Mouse (Mus musculus): ENCODE measurements at regions not wholly inside any gene's neighbourhood (a gene's known extent, or its start where the extent isn't known, plus 50 kb on each side); places are given as distances from the start of the nearest gene placed in this dataset.

DNA sequence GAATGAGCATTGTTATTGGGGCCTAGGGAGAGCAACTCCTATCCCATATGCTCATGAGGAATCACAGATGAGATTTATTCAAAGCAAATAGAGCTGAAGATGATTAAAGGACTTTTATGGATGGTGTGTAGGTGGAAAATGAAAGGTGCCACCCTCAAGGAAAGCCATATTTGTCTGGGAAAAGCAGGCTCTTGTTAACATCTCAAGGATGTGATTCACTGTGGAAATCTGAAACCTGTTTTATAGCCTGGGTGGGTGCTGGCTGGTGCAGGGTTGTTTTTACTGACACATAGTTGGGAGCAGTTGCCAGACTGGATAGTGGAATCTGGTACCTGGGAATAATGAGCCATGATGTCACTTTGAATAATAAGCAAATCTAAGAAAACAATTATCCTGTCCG, 70.7 kb upstream of the Cask start:
- Histone ChIP-seq H3K4me1 (replicated peaks; ENCODE audit: control insufficient read depth, insufficient read depth, low read length) (no peaks in the 10 kb centered on the region), H3K27ac (ENCODE audit: low read depth, low read length) (no peak overlapping the region), H3K27me3 (replicated peaks; ENCODE audit: control insufficient read depth, insufficient read depth, low read length) (no peaks in the 10 kb centered on the region), H3K4me3 (ENCODE audit: low read depth, low read length) (no peak overlapping the region), H3K9me3 (ENCODE audit: control insufficient read depth) (no peaks in the 10 kb centered on the region), H3K36me3 (ENCODE audit: control insufficient read depth, insufficient read depth) (no peaks in the 10 kb centered on the region), H3K4me2 (replicated peaks; ENCODE audit: low read depth) (no peak overlapping the region), H3K9ac (ENCODE audit: low read depth, low read length) (no peak overlapping the region)
- ATAC-seq = no peak
- no peak for TF ChIP-seq CTCF (IDR thresholded peaks at IDR 0.05; ENCODE audit: low read depth)
- whole genome bisulfite sequencing = 56% methylated on average over 1 of the region's 1 CpGs

GRCm38 (mm10) chrX:13918659-13919058, 67.5 kb upstream of the Cask start:
- TF ChIP-seq CTCF (IDR thresholded peaks at IDR 0.05; ENCODE audit: low read depth) = no peak
- no peak overlapping the region for H3K9ac ChIP-seq (ENCODE audit: low read depth, low read length)
- H3K4me1 ChIP-seq (replicated peaks; ENCODE audit: control insufficient read depth, insufficient read depth, low read length) = no peaks in the 10 kb centered on the region
- ATAC-seq = peak; percentile 83
- no peaks in the 10 kb centered on the region for H3K36me3 ChIP-seq (ENCODE audit: control insufficient read depth, insufficient read depth)
- H3K4me2 ChIP-seq (replicated peaks; ENCODE audit: low read depth) = no peak overlapping the region
- H3K9me3 ChIP-seq (ENCODE audit: control insufficient read depth) = no peaks in the 10 kb centered on the region
- H3K27ac ChIP-seq (ENCODE audit: low read depth, low read length) = no peak overlapping the region
- no peaks in the 10 kb centered on the region for H3K27me3 ChIP-seq (replicated peaks; ENCODE audit: control insufficient read depth, insufficient read depth, low read length)
- no peak overlapping the region for H3K4me3 ChIP-seq (ENCODE audit: low read depth, low read length)
- WGBS = 55% methylated on average over 2 of the region's 2 CpGs
